Mouse (Mus musculus) thymus, adult 2 months (tissue): ENCODE results near the gene Hist1h2ab.

Experiments
- CTCF ChIP-seq: fragments of 200-500 bp; IDR thresholded peaks from 2 replicates; pipeline ENCODE4 v1.5.1; 2012; ENCODE audit warnings: mild to moderate bottlenecking, control low read depth, low read length, moderate library complexity, borderline replicate concordance; ENCODE audit not compliant: control insufficient read depth, poor library complexity, insufficient read depth; ENCODE audit errors: extremely low read depth
- POLR2A ChIP-seq: fragments of 200-500 bp; IDR thresholded peaks from 2 replicates; pipeline ENCODE4 v1.6.1; 2012; ENCODE audit warnings: mild to moderate bottlenecking, low read length, control low read depth, moderate library complexity; ENCODE audit not compliant: control insufficient read depth, poor library complexity, insufficient read depth; ENCODE audit errors: extremely low read depth

- TF ChIP-seq POLR2A (no peak), CTCF (no peak)
These were observed 12.9 kb upstream of the Hist1h2ab start for GRCm38 (mm10) chr13:23738041-23738440.
